In genomic region chr6:72438862-72439354, GRCm38 (mm10) we compare ENCODE assay signal across 8 mouse cellular contexts. TPM values are rescaled to one million over a fixed set of nuclear protein-coding genes. Genes with fewer than 3 reads are reported as not detected.
DNase-seq lines count a peak whose midpoint lies in the region; ATAC-seq and TF ChIP-seq lines count a peak whose summit lies in the region.

No protein-coding gene starts in this region.

- H3K36me3 ChIP-seq in heart, embryonic 14.5 days (ENCODE audit: control insufficient read depth, insufficient read depth, low read length): peaks cover 44% of the 10 kb centered on the region
- H3K36me3 ChIP-seq in liver, embryonic 14.5 days (replicated peaks; ENCODE audit: control insufficient read depth, insufficient read depth, low read depth): peaks cover 41% of the 10 kb centered on the region
- H3K36me3 ChIP-seq in neural tube, embryonic 11.5 days (ENCODE audit: control insufficient read depth, insufficient read depth, low read length): peaks cover 5% of the 10 kb centered on the region
- H3K36me3 ChIP-seq in stomach, postnatal 0 days (ENCODE audit: control insufficient read depth, insufficient read depth, low read length): peaks cover 13% of the 10 kb centered on the region

- no peaks in the 10 kb centered on the region for H3K27me3 ChIP-seq in heart, embryonic 14.5 days (ENCODE audit: control insufficient read depth, insufficient read depth, low read length)
- H3K27me3 ChIP-seq in liver, embryonic 14.5 days (ENCODE audit: control insufficient read depth, insufficient read depth, low read length): no peaks in the 10 kb centered on the region
- no peaks in the 10 kb centered on the region for H3K27me3 ChIP-seq in neural tube, embryonic 11.5 days (ENCODE audit: control insufficient read depth, insufficient read depth, low read length)
- H3K27me3 ChIP-seq in stomach, postnatal 0 days (ENCODE audit: control insufficient read depth, insufficient read depth, low read length): no peaks in the 10 kb centered on the region

- H3K4me2 ChIP-seq in heart, embryonic 14.5 days (ENCODE audit: low read length): peak overlapping the region; percentile 93
- peak overlapping the region; percentile 82 for H3K4me2 ChIP-seq in liver, embryonic 14.5 days (ENCODE audit: low read depth)
- peak overlapping the region; percentile 87 for H3K4me2 ChIP-seq in neural tube, embryonic 11.5 days (ENCODE audit: low read depth)
- peak overlapping the region; percentile 81 for H3K4me2 ChIP-seq in stomach, postnatal 0 days (replicated peaks; ENCODE audit: low read depth)

- peak; percentile 92 for DNase-seq in CD4-positive helper T cell, adult 2 months (ENCODE audit: low read depth, low spot score)
- DNase-seq in brain, embryonic 18.5 days (ENCODE audit: low read depth, low spot score): peak; percentile 72
- DNase-seq in kidney, postnatal 25 days: peak; percentile 92 to 95
- DNase-seq in liver, embryonic 14.5 days (ENCODE audit: low read depth in 3 of 3, low spot score in 3 of 3): peak; percentile 70 to 82 (median 75)
- DNase-seq in neural tube, embryonic 11.5 days (ENCODE audit: low spot score): peak; percentile 85
- peak; percentile 93 for DNase-seq in stomach, postnatal 0 days (ENCODE audit: low spot score)

- under 1% methylated on average over 46 of the region's 57 CpGs for WGBS in heart, embryonic 14.5 days
- WGBS in liver, embryonic 14.5 days (ENCODE audit: insufficient replicate concordance): under 1% methylated on average over 56 of the region's 57 CpGs
- under 1% methylated on average over 56 of the region's 57 CpGs for WGBS in neural tube, embryonic 11.5 days
- WGBS in stomach, postnatal 0 days: under 1% methylated on average over 44 of the region's 57 CpGs

- H3K27ac ChIP-seq in heart, embryonic 14.5 days (replicated peaks in 1 of 2; ENCODE audit: control insufficient read depth in 1 of 2, insufficient read depth in 1 of 2, low read depth in 2 of 2, low read length in 2 of 2): peak overlapping the region; percentile 97 to 100
- H3K27ac ChIP-seq in liver, embryonic 14.5 days: peak overlapping the region; percentile 94
- H3K27ac ChIP-seq in neural tube, embryonic 11.5 days (ENCODE audit: low read depth, low read length): peak overlapping the region; percentile 95
- H3K27ac ChIP-seq in stomach, postnatal 0 days (replicated peaks): peak overlapping the region; percentile 100

- ATAC-seq in erythroid progenitor cell, adult 5-6 weeks (replicated peaks; ENCODE audit: low FRiP score, poor library complexity, severe bottlenecking): peak; percentile 41
- peak; percentile 70 for ATAC-seq in heart, embryonic 14.5 days (ENCODE audit: insufficient number of reproducible peaks, insufficient read depth, low FRiP score, low read depth)
- ATAC-seq in liver, embryonic 14.5 days (ENCODE audit: insufficient read depth): peak; percentile 53
- ATAC-seq in neural tube, embryonic 11.5 days (ENCODE audit: insufficient read depth, low FRiP score, low TSS enrichment): peak; percentile 21
- peak; percentile 83 for ATAC-seq in stomach, postnatal 0 days (ENCODE audit: low FRiP score, low TSS enrichment)

- peak overlapping the region; percentile 86 to 94 for H3K4me3 ChIP-seq in heart, embryonic 14.5 days (ENCODE audit: control insufficient read depth in 1 of 2, insufficient read depth in 1 of 2, low read depth in 1 of 2, low read length in 2 of 2)
- peak overlapping the region; percentile 95 to 97 for H3K4me3 ChIP-seq in liver, embryonic 14.5 days (ENCODE audit: insufficient read depth in 1 of 2, low read depth in 2 of 2, low read length in 2 of 2)
- H3K4me3 ChIP-seq in neural tube, embryonic 11.5 days (ENCODE audit: low read depth, low read length): peak overlapping the region; percentile 91
- peak overlapping the region; percentile 98 for H3K4me3 ChIP-seq in stomach, postnatal 0 days (ENCODE audit: low read depth, low read length)

- peak overlapping the region; percentile 100 for H3K9ac ChIP-seq in heart, embryonic 14.5 days (ENCODE audit: low read length)
- H3K9ac ChIP-seq in liver, embryonic 14.5 days (replicated peaks): peak overlapping the region; percentile 99
- peak overlapping the region; percentile 97 for H3K9ac ChIP-seq in neural tube, embryonic 11.5 days (ENCODE audit: low read length)
- peak overlapping the region; percentile 100 for H3K9ac ChIP-seq in stomach, postnatal 0 days (ENCODE audit: low read length)

- peaks cover 4 to 23% of the 10 kb centered on the region in 2 experiments for H3K4me1 ChIP-seq in heart, embryonic 14.5 days (ENCODE audit: control insufficient read depth in 2 of 2, insufficient read depth in 2 of 2, low read length in 2 of 2)
- H3K4me1 ChIP-seq in liver, embryonic 14.5 days (replicated peaks; ENCODE audit: control insufficient read depth in 2 of 2, insufficient read depth in 2 of 2, low read length in 1 of 2): peaks cover 11 to 16% of the 10 kb centered on the region in 2 experiments
- peaks cover 14% of the 10 kb centered on the region for H3K4me1 ChIP-seq in neural tube, embryonic 11.5 days (ENCODE audit: control insufficient read depth, insufficient read depth, low read length)
- H3K4me1 ChIP-seq in stomach, postnatal 0 days (replicated peaks; ENCODE audit: control insufficient read depth, insufficient read depth): no peaks in the 10 kb centered on the region; the same call in 1 of the 2 replicates

- peak; percentile 35; the same call in 1 of the 2 replicates for TF ChIP-seq EP300 in liver, embryonic 14.5 days (IDR thresholded peaks at IDR 0.05; ENCODE audit: low read depth)
- no peak for TF ChIP-seq EP300 in stomach, postnatal 0 days (optimal IDR thresholded peaks at IDR 0.05)

- TF ChIP-seq CTCF in liver, embryonic 14.5 days (IDR thresholded peaks at IDR 0.05; ENCODE audit: low read depth): no peak
- TF ChIP-seq CTCF in stomach, postnatal 0 days (IDR thresholded peaks at IDR 0.05; ENCODE audit: low read depth): no peak

- no peaks in the 10 kb centered on the region for H3K9me3 ChIP-seq in heart, embryonic 14.5 days (ENCODE audit: control insufficient read depth, low read length)
- no peaks in the 10 kb centered on the region for H3K9me3 ChIP-seq in liver, embryonic 14.5 days (ENCODE audit: control insufficient read depth, low read length)
- H3K9me3 ChIP-seq in neural tube, embryonic 11.5 days (ENCODE audit: control insufficient read depth, low read length): no peaks in the 10 kb centered on the region
- no peaks in the 10 kb centered on the region for H3K9me3 ChIP-seq in stomach, postnatal 0 days (ENCODE audit: control insufficient read depth, low read length)

RNA-seq across cellular contexts. Expression of gene Mat2a, which starts 0.5 kb away (rescaled TPM):
- total RNA-seq in erythroid progenitor cell, adult 5-6 weeks (2015; ENCODE audit: low replicate concordance): 299 and 345 TPM in 2 replicates
- total RNA-seq in erythroid progenitor cell, adult 5-6 weeks (2017; ENCODE audit: low replicate concordance): 107 TPM in 2 replicates
- polyA plus RNA-seq in heart, embryonic 14.5 days (2014; fragmentation: Nextera tagmentation; extraction: Ambion mirVana): 265 and 281 TPM in 2 replicates
- 59.9 and 99.9 TPM in 2 replicates for polyA plus RNA-seq in liver, embryonic 14.5 days (2012; rRNA removed)
- polyA plus RNA-seq in liver, embryonic 14.5 days (2014; fragmentation: Nextera tagmentation; extraction: Ambion mirVana): 159 and 173 TPM in 2 replicates
- polyA plus RNA-seq in neural tube, embryonic 11.5 days (2014; fragmentation: Nextera tagmentation; extraction: Ambion mirVana): 449 TPM in 2 replicates
- polyA plus RNA-seq in stomach, postnatal 0 days (2015; fragmentation: Nextera tagmentation; extraction: Ambion mirVana): 143 and 146 TPM in 2 replicates

RNA-seq across cellular contexts. Expression of gene Ggcx, which starts 24.8 kb away (rescaled TPM):
- total RNA-seq in erythroid progenitor cell, adult 5-6 weeks (2015; ENCODE audit: low replicate concordance): 1.4 and 7.1 TPM in 2 replicates
- total RNA-seq in erythroid progenitor cell, adult 5-6 weeks (2017; ENCODE audit: low replicate concordance): 2.6 and 5.9 TPM in 2 replicates
- polyA plus RNA-seq in heart, embryonic 14.5 days (2014; fragmentation: Nextera tagmentation; extraction: Ambion mirVana): 24.1 and 26.3 TPM in 2 replicates
- polyA plus RNA-seq in liver, embryonic 14.5 days (2012; rRNA removed): 10.9 and 11.3 TPM in 2 replicates
- 5.7 and 6.5 TPM in 2 replicates for polyA plus RNA-seq in liver, embryonic 14.5 days (2014; fragmentation: Nextera tagmentation; extraction: Ambion mirVana)
- 11.2 and 14.7 TPM in 2 replicates for polyA plus RNA-seq in neural tube, embryonic 11.5 days (2014; fragmentation: Nextera tagmentation; extraction: Ambion mirVana)
- polyA plus RNA-seq in stomach, postnatal 0 days (2015; fragmentation: Nextera tagmentation; extraction: Ambion mirVana): 10.7 and 10.8 TPM in 2 replicates

RNA-seq across cellular contexts. Expression of gene Vamp8, which starts 48.4 kb away (rescaled TPM):
- total RNA-seq in erythroid progenitor cell, adult 5-6 weeks (2015; ENCODE audit: low replicate concordance): 234 and 259 TPM in 2 replicates
- total RNA-seq in erythroid progenitor cell, adult 5-6 weeks (2017; ENCODE audit: low replicate concordance): 212 and 229 TPM in 2 replicates
- 154 and 157 TPM in 2 replicates for polyA plus RNA-seq in heart, embryonic 14.5 days (2014; fragmentation: Nextera tagmentation; extraction: Ambion mirVana)
- polyA plus RNA-seq in liver, embryonic 14.5 days (2012; rRNA removed): 129 and 188 TPM in 2 replicates
- polyA plus RNA-seq in liver, embryonic 14.5 days (2014; fragmentation: Nextera tagmentation; extraction: Ambion mirVana): 266 and 276 TPM in 2 replicates
- polyA plus RNA-seq in neural tube, embryonic 11.5 days (2014; fragmentation: Nextera tagmentation; extraction: Ambion mirVana): 38.5 and 45.2 TPM in 2 replicates
- 368 and 396 TPM in 2 replicates for polyA plus RNA-seq in stomach, postnatal 0 days (2015; fragmentation: Nextera tagmentation; extraction: Ambion mirVana)

RNA-seq across cellular contexts. Expression of gene Vamp5, which starts 58.6 kb away (rescaled TPM):
- total RNA-seq in erythroid progenitor cell, adult 5-6 weeks (2015; ENCODE audit: low replicate concordance): 85.1 and 98.0 TPM in 2 replicates
- 23.8 and 24.3 TPM in 2 replicates for total RNA-seq in erythroid progenitor cell, adult 5-6 weeks (2017; ENCODE audit: low replicate concordance)
- polyA plus RNA-seq in heart, embryonic 14.5 days (2014; fragmentation: Nextera tagmentation; extraction: Ambion mirVana): 58.1 and 61.9 TPM in 2 replicates
- polyA plus RNA-seq in liver, embryonic 14.5 days (2012; rRNA removed): 72.5 and 80.0 TPM in 2 replicates
- polyA plus RNA-seq in liver, embryonic 14.5 days (2014; fragmentation: Nextera tagmentation; extraction: Ambion mirVana): 81.0 and 94.5 TPM in 2 replicates
- polyA plus RNA-seq in neural tube, embryonic 11.5 days (2014; fragmentation: Nextera tagmentation; extraction: Ambion mirVana): 13.4 and 16.3 TPM in 2 replicates
- polyA plus RNA-seq in stomach, postnatal 0 days (2015; fragmentation: Nextera tagmentation; extraction: Ambion mirVana): 20.2 and 22.2 TPM in 2 replicates

Comparison
In these comparisons a context has a peak if more than half of its experiments do, and no peak if none do; other contexts are left out.
1. Peak in every context shown above with its lines: DNase-seq, ATAC-seq, H3K4me3 ChIP-seq and H3K27ac ChIP-seq.
2. ATAC-seq: peak in every context shown above with its lines; median percentile 83 in stomach, postnatal 0 days; 70 in heart, embryonic 14.5 days; 53 in liver, embryonic 14.5 days; 41 in erythroid progenitor cell, adult 5-6 weeks; 21 in neural tube, embryonic 11.5 days.